Mouse (Mus musculus) olfactory bulb, adult 2 months (tissue): ENCODE measurements around the gene Dclk2.

Experiments used
- CTCF ChIP-seq: fragments of 200-500 bp; IDR thresholded peaks from 2 replicates; pipeline ENCODE4 v1.5.1; 2012; ENCODE audit warnings: low read depth, mild to moderate bottlenecking, low read length, moderate library complexity; ENCODE audit not compliant: insufficient read depth
- POLR2A ChIP-seq: fragments of 200-500 bp; IDR thresholded peaks from 2 replicates; pipeline ENCODE4 v1.6.1; 2012; ENCODE audit warnings: mild to moderate bottlenecking, low read depth, low read length, moderate library complexity; ENCODE audit not compliant: insufficient read depth

DNA sequence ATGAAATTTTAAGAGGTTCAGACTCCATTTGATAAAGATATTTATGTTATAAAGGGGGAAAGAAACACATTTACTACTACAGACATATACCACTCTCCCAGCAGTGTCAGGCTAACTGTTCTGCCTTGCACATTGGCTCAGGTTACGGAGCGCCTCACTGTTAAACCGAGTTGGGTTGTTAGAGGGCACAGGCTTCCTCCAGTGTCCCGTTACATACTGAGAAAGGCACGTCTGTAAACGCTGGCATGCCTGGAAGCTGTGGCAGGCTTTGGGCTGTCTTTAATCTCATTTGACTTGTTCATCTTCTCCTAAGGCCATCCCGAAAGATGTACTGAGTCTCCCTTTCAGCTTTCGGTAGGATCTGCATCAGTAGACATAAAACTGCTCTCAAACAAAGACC is 152.1 kb downstream of the Dclk2 start:
- TF ChIP-seq POLR2A (no peak), CTCF (no peak)
